Mouse (Mus musculus) testis, adult 2 months (tissue): ENCODE data around the gene Eif3d.

ENCODE experiments used
- CTCF ChIP-seq: fragments of 200-500 bp; IDR thresholded peaks from 2 replicates; pipeline ENCODE4 v1.5.1; 2012; ENCODE audit warnings: low read depth, mild to moderate bottlenecking, inconsistent platforms, low read length, moderate library complexity; ENCODE audit not compliant: control insufficient read depth, insufficient read depth, insufficient replicate concordance
- POLR2A ChIP-seq: fragments of 200-500 bp; IDR thresholded peaks from 2 replicates; pipeline ENCODE4 v1.6.1; 2012; ENCODE audit warnings: low read depth, mild to moderate bottlenecking, inconsistent platforms, low read length, moderate library complexity; ENCODE audit not compliant: control insufficient read depth

- no peak for TF ChIP-seq CTCF
- no peak for TF ChIP-seq POLR2A
These were observed 57.6 kb downstream of the Eif3d start for GRCm38 (mm10) chr15:77913054-77913453.
